Mouse (Mus musculus): Measurements from ENCODE around the gene Bcl2l11. TPM values are rescaled to one million over a fixed set of nuclear protein-coding genes. Genes with fewer than 3 reads are reported as not detected.

Bcl2l11 gene
- polyA plus RNA-seq, 1 experiment, result 4.0 TPM

- TF ChIP-seq FOSL1 (IDR thresholded peaks at IDR 0.05; ENCODE audit: insufficient read depth, low read length, poor library complexity, severe bottlenecking) (no peak), MYOD1 (IDR thresholded peaks at IDR 0.05; ENCODE audit: control insufficient read depth, insufficient read length, low read depth) (no peak), USF1 (IDR thresholded peaks at IDR 0.05; ENCODE audit: low read depth) (no peak)
- no peaks in the 10 kb centered on the region for H3K36me3 ChIP-seq (ENCODE audit: control insufficient read depth, insufficient read depth)
- no peaks in the 10 kb centered on the region for H3K79me2 ChIP-seq (ENCODE audit: control insufficient read depth, insufficient read depth)
- H3ac ChIP-seq (ENCODE audit: control insufficient read depth, insufficient read length, low read depth), result no peak overlapping the region
- H3K79me3 ChIP-seq (ENCODE audit: low read depth), result no peaks in the 10 kb centered on the region
- no peaks in the 10 kb centered on the region for H3K27me3 ChIP-seq (ENCODE audit: control insufficient read depth, insufficient read depth, insufficient read length)
- H3K4me3 ChIP-seq (ENCODE audit: insufficient read depth, poor library complexity, severe bottlenecking), result no peak overlapping the region
These were observed 57.9 kb downstream of the Bcl2l11 start for GRCm38 (mm10) chr2:128183762-128184161.

- Histone ChIP-seq H3K79me2 (ENCODE audit: control insufficient read depth, insufficient read depth) (no peaks in the 10 kb centered on the region), H3K36me3 (ENCODE audit: control insufficient read depth, insufficient read depth) (no peaks in the 10 kb centered on the region), H3K27me3 (ENCODE audit: control insufficient read depth, insufficient read depth, insufficient read length) (no peaks in the 10 kb centered on the region), H3K4me3 (ENCODE audit: insufficient read depth, poor library complexity, severe bottlenecking) (no peak overlapping the region), H3ac (ENCODE audit: control insufficient read depth, insufficient read length, low read depth) (no peak overlapping the region), H3K79me3 (ENCODE audit: low read depth) (no peaks in the 10 kb centered on the region)
- TF ChIP-seq MAX (IDR thresholded peaks at IDR 0.05), result no peak
- no peak for TF ChIP-seq MYOG (IDR thresholded peaks at IDR 0.05; ENCODE audit: control insufficient read depth, extremely low read depth, insufficient read length)
- no peak for TF ChIP-seq CTCF (IDR thresholded peaks at IDR 0.05; ENCODE audit: control insufficient read depth, insufficient read depth, insufficient read length)
- no peak for TF ChIP-seq MYOD1 (IDR thresholded peaks at IDR 0.05; ENCODE audit: control insufficient read depth, insufficient read length, low read depth)
These were observed 60.1 kb downstream of the Bcl2l11 start for GRCm38 (mm10) chr2:128185942-128186341.

DNA sequence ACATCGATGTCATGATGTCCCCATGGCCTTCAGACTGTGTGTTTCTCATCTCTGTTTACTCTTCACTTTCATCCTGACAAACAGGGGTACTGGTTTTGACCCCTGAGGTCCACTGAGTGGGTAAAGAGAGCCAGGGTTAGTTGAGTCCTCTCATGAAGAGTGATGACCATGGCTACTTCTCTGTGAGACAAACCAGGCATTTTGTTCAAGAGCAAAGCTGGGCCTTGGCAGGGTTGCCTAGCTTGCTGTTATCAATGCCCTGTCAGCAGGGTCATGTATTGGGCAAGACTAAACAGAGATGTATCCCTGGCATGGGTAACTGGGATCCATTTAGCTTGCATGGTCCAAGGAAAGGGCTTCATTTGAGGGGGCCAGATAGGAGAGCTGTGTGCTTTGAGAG lies 61.4 kb downstream of the Bcl2l11 start:
- no peaks in the 10 kb centered on the region for H3K79me2 ChIP-seq (ENCODE audit: control insufficient read depth, insufficient read depth)
- H3K27me3 ChIP-seq (ENCODE audit: control insufficient read depth, insufficient read depth, insufficient read length), result no peaks in the 10 kb centered on the region
- H3K4me3 ChIP-seq (ENCODE audit: insufficient read depth, poor library complexity, severe bottlenecking), result no peak overlapping the region
- H3K79me3 ChIP-seq (ENCODE audit: low read depth), result no peaks in the 10 kb centered on the region
- H3K36me3 ChIP-seq (ENCODE audit: control insufficient read depth, insufficient read depth), result no peaks in the 10 kb centered on the region
- H3ac ChIP-seq (ENCODE audit: control insufficient read depth, insufficient read length, low read depth), result no peak overlapping the region
- TF ChIP-seq FOSL1 (IDR thresholded peaks at IDR 0.05; ENCODE audit: insufficient read depth, low read length, poor library complexity, severe bottlenecking), result no peak
- TF ChIP-seq MYOD1 (IDR thresholded peaks at IDR 0.05; ENCODE audit: control insufficient read depth, insufficient read length, low read depth), result no peak
- TF ChIP-seq USF1 (IDR thresholded peaks at IDR 0.05; ENCODE audit: low read depth), result no peak
- no peak for TF ChIP-seq MYOG (IDR thresholded peaks at IDR 0.05; ENCODE audit: control insufficient read depth, extremely low read depth, insufficient read length)
- no peak for TF ChIP-seq CTCF (IDR thresholded peaks at IDR 0.05; ENCODE audit: control insufficient read depth, insufficient read depth, insufficient read length)
- no peak for TF ChIP-seq MAX (IDR thresholded peaks at IDR 0.05)
- TF ChIP-seq CEBPB (IDR thresholded peaks at IDR 0.05; ENCODE audit: low read depth), result no peak

DNA sequence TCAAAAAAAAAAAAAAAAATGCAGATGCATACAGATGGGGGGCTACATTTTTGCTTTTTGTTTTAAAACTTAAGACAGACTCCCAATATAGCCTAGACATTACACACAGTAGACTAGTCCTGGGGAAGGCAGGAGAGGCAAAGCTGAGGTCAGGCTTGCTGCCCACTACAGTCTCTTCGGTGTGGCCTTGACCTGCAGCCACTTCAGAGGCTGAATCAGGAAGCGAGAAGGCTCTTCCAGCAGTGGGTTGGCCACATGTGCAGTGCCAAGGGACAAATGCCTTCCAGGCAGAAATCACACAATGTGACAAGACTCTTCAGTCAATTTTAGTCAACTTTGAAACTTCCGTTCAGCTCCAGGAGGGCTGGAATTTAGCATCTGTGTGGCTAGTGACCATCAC lies 62.6 kb downstream of the Bcl2l11 start:
- Histone ChIP-seq H3K79me3 (ENCODE audit: low read depth) (no peaks in the 10 kb centered on the region), H3K4me3 (ENCODE audit: insufficient read depth, poor library complexity, severe bottlenecking) (no peak overlapping the region), H3K27me3 (ENCODE audit: control insufficient read depth, insufficient read depth, insufficient read length) (no peaks in the 10 kb centered on the region), H3K79me2 (ENCODE audit: control insufficient read depth, insufficient read depth) (no peaks in the 10 kb centered on the region), H3ac (ENCODE audit: control insufficient read depth, insufficient read length, low read depth) (no peak overlapping the region), H3K36me3 (ENCODE audit: control insufficient read depth, insufficient read depth) (no peaks in the 10 kb centered on the region)
- TF ChIP-seq MAX (IDR thresholded peaks at IDR 0.05) (no peak), MYOG (IDR thresholded peaks at IDR 0.05; ENCODE audit: control insufficient read depth, extremely low read depth, insufficient read length) (no peak), FOSL1 (IDR thresholded peaks at IDR 0.05; ENCODE audit: insufficient read depth, low read length, poor library complexity, severe bottlenecking) (no peak), USF1 (IDR thresholded peaks at IDR 0.05; ENCODE audit: low read depth) (no peak), CTCF (IDR thresholded peaks at IDR 0.05; ENCODE audit: control insufficient read depth, insufficient read depth, insufficient read length) (no peak), MYOD1 (IDR thresholded peaks at IDR 0.05; ENCODE audit: control insufficient read depth, insufficient read length, low read depth) (no peak), CEBPB (IDR thresholded peaks at IDR 0.05; ENCODE audit: low read depth) (no peak)

DNA sequence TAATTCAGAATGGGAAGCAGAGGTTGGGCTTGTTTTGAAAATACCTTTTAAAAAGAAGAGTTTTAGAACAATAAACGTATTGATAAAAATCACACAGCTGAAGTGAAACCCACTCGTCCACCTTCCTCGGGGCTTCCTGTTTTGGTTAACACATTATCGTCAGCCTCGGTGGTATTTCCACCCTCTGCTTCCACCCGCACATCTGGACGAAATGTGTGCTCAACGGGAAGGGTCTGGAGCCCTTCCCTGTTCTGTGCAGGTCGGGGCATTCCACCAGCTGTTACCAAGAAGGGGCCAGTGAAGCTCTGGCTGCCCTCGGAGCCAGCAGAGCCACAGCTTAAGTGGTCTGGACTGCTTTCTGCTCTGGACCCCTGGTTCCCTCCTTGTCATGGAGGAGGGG lies 63.9 kb downstream of the Bcl2l11 start:
- Histone ChIP-seq H3K36me3 (ENCODE audit: control insufficient read depth, insufficient read depth) (no peaks in the 10 kb centered on the region), H3K79me2 (ENCODE audit: control insufficient read depth, insufficient read depth) (no peaks in the 10 kb centered on the region), H3K79me3 (ENCODE audit: low read depth) (no peaks in the 10 kb centered on the region), H3ac (ENCODE audit: control insufficient read depth, insufficient read length, low read depth) (no peak overlapping the region), H3K4me3 (ENCODE audit: insufficient read depth, poor library complexity, severe bottlenecking) (no peak overlapping the region), H3K27me3 (ENCODE audit: control insufficient read depth, insufficient read depth, insufficient read length) (no peaks in the 10 kb centered on the region)
- TF ChIP-seq FOSL1 (IDR thresholded peaks at IDR 0.05; ENCODE audit: insufficient read depth, low read length, poor library complexity, severe bottlenecking), result no peak
- no peak for TF ChIP-seq CTCF (IDR thresholded peaks at IDR 0.05; ENCODE audit: control insufficient read depth, insufficient read depth, insufficient read length)
- no peak for TF ChIP-seq MYOD1 (IDR thresholded peaks at IDR 0.05; ENCODE audit: control insufficient read depth, insufficient read length, low read depth)
- TF ChIP-seq MAX (IDR thresholded peaks at IDR 0.05), result no peak
- no peak for TF ChIP-seq MYOG (IDR thresholded peaks at IDR 0.05; ENCODE audit: control insufficient read depth, extremely low read depth, insufficient read length)
- no peak for TF ChIP-seq CEBPB (IDR thresholded peaks at IDR 0.05; ENCODE audit: low read depth)
- no peak for TF ChIP-seq USF1 (IDR thresholded peaks at IDR 0.05; ENCODE audit: low read depth)

GRCm38 (mm10) chr2:128190196-128190595 lies 64.4 kb downstream of the Bcl2l11 start:
- H3K36me3 ChIP-seq (ENCODE audit: control insufficient read depth, insufficient read depth), result no peaks in the 10 kb centered on the region
- no peak overlapping the region for H3ac ChIP-seq (ENCODE audit: control insufficient read depth, insufficient read length, low read depth)
- H3K79me2 ChIP-seq (ENCODE audit: control insufficient read depth, insufficient read depth), result no peaks in the 10 kb centered on the region
- H3K79me3 ChIP-seq (ENCODE audit: low read depth), result no peaks in the 10 kb centered on the region
- no peak overlapping the region for H3K4me3 ChIP-seq (ENCODE audit: insufficient read depth, poor library complexity, severe bottlenecking)
- no peaks in the 10 kb centered on the region for H3K27me3 ChIP-seq (ENCODE audit: control insufficient read depth, insufficient read depth, insufficient read length)
- TF ChIP-seq FOSL1 (IDR thresholded peaks at IDR 0.05; ENCODE audit: insufficient read depth, low read length, poor library complexity, severe bottlenecking) (no peak), MYOG (IDR thresholded peaks at IDR 0.05; ENCODE audit: control insufficient read depth, extremely low read depth, insufficient read length) (no peak), MAX (IDR thresholded peaks at IDR 0.05) (no peak), USF1 (IDR thresholded peaks at IDR 0.05; ENCODE audit: low read depth) (no peak), CTCF (IDR thresholded peaks at IDR 0.05; ENCODE audit: control insufficient read depth, insufficient read depth, insufficient read length) (no peak), CEBPB (IDR thresholded peaks at IDR 0.05; ENCODE audit: low read depth) (no peak), MYOD1 (IDR thresholded peaks at IDR 0.05; ENCODE audit: control insufficient read depth, insufficient read length, low read depth) (no peak)
